Mouse (Mus musculus) E14TG2a.4 (cell line): ENCODE data around the gene Taok3.

Experiments used
- H3K27me3 ChIP-seq: 2 replicates; pipeline ENCODE4 v1.6.1; 2014; ENCODE audit warnings: low read length, control low read depth; ENCODE audit not compliant: insufficient read depth
- H3K36me3 ChIP-seq: 2 replicates; pipeline ENCODE4 v1.6.1; 2014; ENCODE audit warnings: low read length, control low read depth; ENCODE audit not compliant: insufficient read depth
- H3K4me1 ChIP-seq: replicated peaks from 2 replicates; pipeline ENCODE4 v1.6.1; 2014; ENCODE audit warnings: low read depth, low read length, control low read depth
- H3K4me3 ChIP-seq: replicated peaks from 2 replicates; pipeline ENCODE4 v1.5.1; 2014; ENCODE audit warnings: mild to moderate bottlenecking, low read length
- H3K9me3 ChIP-seq: 2 replicates; pipeline ENCODE4 v1.6.1; 2014; ENCODE audit warnings: low read length, control low read depth
- CTCF ChIP-seq: conservative IDR thresholded peaks from 2 replicates; pipeline ENCODE4 v1.5.1; 2014; ENCODE audit warnings: low read length
- NANOG ChIP-seq: IDR thresholded peaks from 2 replicates; pipeline ENCODE4 v1.6.1; 2014; ENCODE audit warnings: borderline replicate concordance, low read length, mixed read lengths
- POU5F1 ChIP-seq: IDR thresholded peaks from 2 replicates; pipeline ENCODE4 v1.6.1; 2014; ENCODE audit warnings: low read length, borderline replicate concordance

Taok3 gene

GRCm38 (mm10) chr5:117305754-117306153, 185.8 kb downstream of the Taok3 start:
- Histone ChIP-seq H3K9me3 (no peaks in the 10 kb centered on the region), H3K4me1 (peaks cover 61% of the 10 kb centered on the region), H3K36me3 (no peaks in the 10 kb centered on the region), H3K27me3 (peaks cover 4% of the 10 kb centered on the region; the same call in 1 of the 2 replicates), H3K4me3 (no peak overlapping the region)
- no peak for TF ChIP-seq POU5F1
- no peak for TF ChIP-seq NANOG
- TF ChIP-seq CTCF = 0 out of 2 replicates have a peak, but pooled peaks have one; percentile 2

GRCm38 (mm10) chr5:117306826-117307225, 186.9 kb downstream of the Taok3 start:
- no peaks in the 10 kb centered on the region for H3K36me3 ChIP-seq
- H3K27me3 ChIP-seq = peaks cover 5% of the 10 kb centered on the region; the same call in 1 of the 2 replicates
- H3K4me1 ChIP-seq = peaks cover 62% of the 10 kb centered on the region
- no peak overlapping the region for H3K4me3 ChIP-seq
- TF ChIP-seq CTCF (peak; percentile 27; the same call in 1 of the 2 replicates), NANOG (no peak)
- H3K9me3 ChIP-seq = no peaks in the 10 kb centered on the region

DNA sequence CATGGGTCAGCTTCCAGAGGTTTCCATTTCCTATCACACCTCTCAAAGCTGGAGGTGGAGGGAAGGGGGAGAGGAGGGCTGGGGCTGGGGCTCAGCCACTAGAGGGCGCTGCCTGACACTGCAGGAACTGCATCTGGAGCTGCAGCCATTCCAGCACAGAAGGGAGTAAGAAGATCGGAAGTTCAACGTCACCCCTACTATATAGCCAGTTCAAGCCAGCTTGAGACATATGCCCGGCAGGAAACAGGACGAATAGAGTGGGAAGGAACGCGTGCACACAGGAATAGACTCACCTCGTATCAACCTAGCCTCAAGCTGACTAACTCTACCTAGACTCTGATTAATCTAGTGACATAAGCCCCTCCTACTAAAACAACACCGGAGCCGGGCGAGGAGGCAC, 187.8 kb downstream of the Taok3 start:
- H3K36me3 ChIP-seq = no peaks in the 10 kb centered on the region
- TF ChIP-seq NANOG (no peak), CTCF (peak; percentile 92)
- 0 out of 2 replicates have a peak overlapping the region, but pooled peaks have one; percentile 5 for H3K4me3 ChIP-seq
- H3K27me3 ChIP-seq = peaks cover 5% of the 10 kb centered on the region; the same call in 1 of the 2 replicates
- no peaks in the 10 kb centered on the region for H3K9me3 ChIP-seq
- H3K4me1 ChIP-seq = peaks cover 59% of the 10 kb centered on the region

DNA sequence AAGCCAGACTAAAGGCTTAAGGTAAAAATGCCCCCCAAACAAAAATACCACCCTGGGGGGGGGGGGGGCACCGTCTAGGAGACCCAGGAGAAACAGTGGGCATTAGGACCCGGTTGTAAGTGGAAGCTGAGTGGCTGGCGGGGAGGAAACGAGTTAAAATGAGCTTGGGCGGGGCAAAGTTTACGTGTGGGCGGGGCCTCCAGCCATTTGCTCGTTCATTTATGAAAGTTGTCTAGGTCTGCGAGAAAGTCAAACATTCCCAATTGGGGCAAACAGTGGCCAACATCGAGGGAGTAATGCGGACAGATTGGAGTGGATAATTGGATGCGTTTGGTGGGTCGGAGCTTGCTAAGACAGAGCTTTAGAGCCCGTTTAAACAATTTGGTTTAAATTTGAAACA, 193.5 kb downstream of the Taok3 start:
- H3K9me3 ChIP-seq = no peaks in the 10 kb centered on the region
- peak overlapping the region; percentile 65 for H3K4me3 ChIP-seq
- H3K4me1 ChIP-seq = peaks cover 64% of the 10 kb centered on the region
- no peaks in the 10 kb centered on the region for H3K36me3 ChIP-seq
- TF ChIP-seq NANOG (no peak), POU5F1 (no peak), CTCF (no peak)
- H3K27me3 ChIP-seq = peaks cover 22% of the 10 kb centered on the region

GRCm38 (mm10) chr5:117313909-117314308, 194.0 kb downstream of the Taok3 start:
- Histone ChIP-seq H3K36me3 (no peaks in the 10 kb centered on the region), H3K4me3 (peak overlapping the region; percentile 65), H3K9me3 (no peaks in the 10 kb centered on the region), H3K27me3 (peaks cover 26% of the 10 kb centered on the region), H3K4me1 (peaks cover 67% of the 10 kb centered on the region)
- no peak for TF ChIP-seq POU5F1
- no peak for TF ChIP-seq NANOG
- TF ChIP-seq CTCF = no peak

GRCm38 (mm10) chr5:117314587-117315428, 194.9 kb downstream of the Taok3 start:
- Histone ChIP-seq H3K36me3 (no peaks in the 10 kb centered on the region), H3K9me3 (no peaks in the 10 kb centered on the region), H3K27me3 (peaks cover 31% of the 10 kb centered on the region), H3K4me1 (peaks cover 61% of the 10 kb centered on the region), H3K4me3 (peak overlapping the region; percentile 65; the same call in 1 of the 2 replicates)
- TF ChIP-seq POU5F1 = no peak
- peak; percentile 71 for TF ChIP-seq NANOG

DNA sequence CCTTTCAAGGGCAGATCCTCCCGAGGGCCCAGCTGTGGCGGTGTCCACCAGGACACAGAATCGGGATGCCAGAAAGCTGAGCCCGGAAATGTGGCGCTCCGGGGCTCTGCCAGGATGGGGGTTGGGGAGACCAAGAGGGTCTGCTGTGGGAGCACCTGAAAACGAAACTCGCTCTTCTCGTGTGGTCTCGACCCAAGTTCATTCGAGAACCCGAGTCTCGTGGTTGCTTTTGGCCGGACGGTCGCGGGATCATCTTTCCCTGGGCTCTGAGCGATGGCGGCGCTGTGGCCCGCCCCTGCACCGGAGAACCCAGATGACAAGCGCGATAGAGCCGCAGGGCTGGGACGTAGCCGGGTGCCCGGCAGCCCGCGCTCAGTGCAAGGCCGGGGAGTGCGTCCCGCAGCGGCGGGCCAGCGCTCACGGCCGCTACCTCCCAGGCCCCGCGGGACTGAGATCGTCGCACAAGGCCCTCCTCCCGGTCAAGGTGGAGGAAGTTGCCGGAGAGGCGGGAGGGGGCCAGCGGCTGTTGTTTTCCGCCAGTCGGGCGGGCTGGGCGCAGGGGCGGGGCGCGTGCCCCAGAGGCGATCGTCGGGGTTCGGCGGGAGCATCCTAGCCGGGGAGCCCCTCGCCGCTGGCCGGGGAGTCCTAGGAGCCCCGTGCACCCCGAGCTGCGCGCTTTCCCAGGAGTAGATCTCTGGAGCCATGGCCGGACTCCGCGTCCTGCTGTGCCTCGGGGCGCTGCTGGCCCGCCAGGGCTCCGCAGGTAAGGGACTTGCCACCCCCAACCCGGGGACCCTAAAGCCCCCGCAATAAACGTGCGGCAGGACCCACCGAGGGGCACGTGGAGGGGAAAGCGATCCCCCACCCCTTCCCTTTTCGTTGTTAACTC, 199.1 kb downstream of the Taok3 start, which contains the start of gene Vsig10:
TSS of gene Vsig10 (plus strand) at position 343 of the 889 bp plus-strand sequence.
- Histone ChIP-seq H3K4me1 (peaks cover 65% of the 10 kb centered on the region), H3K36me3 (no peaks in the 10 kb centered on the region), H3K27me3 (peaks cover 45% of the 10 kb centered on the region), H3K9me3 (peaks cover 3% of the 10 kb centered on the region), H3K4me3 (peak within 1 kb of the TSS; percentile 89)
- TF ChIP-seq CTCF (no peak), NANOG (no peak), POU5F1 (no peak)

- H3K4me1 ChIP-seq = peaks cover 61% of the 10 kb centered on the region
- H3K4me3 ChIP-seq = peak overlapping the region; percentile 42
- TF ChIP-seq CTCF (no peak), NANOG (no peak), POU5F1 (no peak)
- H3K9me3 ChIP-seq = peaks cover 3% of the 10 kb centered on the region
- H3K27me3 ChIP-seq = peaks cover 26% of the 10 kb centered on the region
- 0 out of 2 replicates have a peak, but pooled peaks cover 5% of the 10 kb centered on the region for H3K36me3 ChIP-seq
Measured at GRCm38 (mm10) chr5:117323751-117324150, 203.8 kb downstream of the Taok3 start.
